Mouse (Mus musculus): ENCODE data around the gene Madcam1.

GRCm38 (mm10) chr10:79706406-79707094 is 42.2 kb downstream of the Madcam1 start:
- no peak for TF ChIP-seq CTCF (IDR thresholded peaks at IDR 0.05; ENCODE audit: borderline replicate concordance, insufficient read depth, low read depth, low read length)
- TF ChIP-seq POLR2A (IDR thresholded peaks at IDR 0.05; ENCODE audit: borderline replicate concordance, insufficient read depth, low read length) = no peak
